Mouse (Mus musculus) heart, embryonic 13.5 days (tissue): ENCODE measurements at regions not wholly inside any gene's neighbourhood (a gene's known extent, or its start where the extent isn't known, plus 50 kb on each side); places are given as distances from the start of the nearest gene placed in this dataset.

Experiments
- ATAC-seq: fragments of 200-750 bp; cut with Nextera tagmentation; 2 replicates; pipeline ENCODE4 v1.8.0; 2017; ENCODE audit warnings: moderate TSS enrichment; ENCODE audit not compliant: insufficient number of reproducible peaks, low FRiP score, low TSS enrichment; ENCODE audit errors: extremely low read depth
- H3K27ac ChIP-seq: fragments of 300-500 bp; sonication (generic); replicated peaks from 2 replicates; pipeline ENCODE4 v1.5.1; 2015; ENCODE audit warnings: moderate library complexity, mild to moderate bottlenecking, inconsistent platforms
- H3K27me3 ChIP-seq: fragments of 300-500 bp; sonication (generic); replicated peaks from 2 replicates; pipeline ENCODE4 v1.6.1; 2015; ENCODE audit warnings: mild to moderate bottlenecking, inconsistent platforms
- H3K36me3 ChIP-seq: fragments of 300-500 bp; sonication (generic); 2 replicates; pipeline ENCODE4 v1.6.1; 2015; ENCODE audit warnings: mild to moderate bottlenecking, inconsistent platforms
- H3K4me1 ChIP-seq: fragments of 300-500 bp; sonication (generic); 2 replicates; pipeline ENCODE4 v1.6.1; 2015; ENCODE audit warnings: inconsistent platforms
- H3K4me2 ChIP-seq: fragments of 300-500 bp; sonication (generic); 2 replicates; pipeline ENCODE4 v1.6.1; 2015; ENCODE audit warnings: inconsistent platforms, mild to moderate bottlenecking, moderate library complexity
- H3K4me3 ChIP-seq: fragments of 300-500 bp; sonication (generic); 2 replicates; pipeline ENCODE4 v1.5.1; 2015; ENCODE audit warnings: moderate library complexity, mild to moderate bottlenecking, inconsistent platforms
- H3K9ac ChIP-seq: fragments of 300-500 bp; sonication (generic); 2 replicates; pipeline ENCODE4 v1.6.1; 2015; ENCODE audit warnings: inconsistent platforms, mild to moderate bottlenecking, moderate library complexity
- H3K9me3 ChIP-seq: fragments of 300-500 bp; sonication (generic); 2 replicates; pipeline ENCODE4 v1.6.1; 2016; ENCODE audit warnings: inconsistent platforms
- WGBS: fragments of 180-500 bp; shearing (Covaris S2); methylation state at CpG from one replicate; pipeline ENCODE4 v1.1.7; 2015; ENCODE audit warnings: mixed read lengths; 5-methylcytosine and 5-hydroxymethylcytosine counted together

GRCm38 (mm10) chr12:79865179-79865552, 247.6 kb downstream of the Zfp36l1 start:
- Histone ChIP-seq H3K9ac (no peak overlapping the region), H3K27ac (no peak overlapping the region), H3K27me3 (no peaks in the 10 kb centered on the region), H3K4me3 (no peak overlapping the region), H3K4me2 (no peak overlapping the region), H3K36me3 (no peaks in the 10 kb centered on the region), H3K4me1 (peaks cover 16% of the 10 kb centered on the region), H3K9me3 (peaks cover 14% of the 10 kb centered on the region; the same call in 1 of the 2 replicates)
- 55% methylated on average over 6 of the region's 6 CpGs for WGBS
- no peak for ATAC-seq

GRCm38 (mm10) chr12:79864346-79865178, 248.3 kb downstream of the Zfp36l1 start:
- ATAC-seq = no peak
- no peak overlapping the region for H3K9ac ChIP-seq
- no peak overlapping the region for H3K4me3 ChIP-seq
- H3K27me3 ChIP-seq = no peaks in the 10 kb centered on the region
- peaks cover 14% of the 10 kb centered on the region; the same call in 1 of the 2 replicates for H3K9me3 ChIP-seq
- H3K4me1 ChIP-seq = peaks cover 22% of the 10 kb centered on the region
- WGBS = 69% methylated on average over 20 of the region's 20 CpGs
- H3K27ac ChIP-seq = peak overlapping the region; percentile 46
- no peaks in the 10 kb centered on the region for H3K36me3 ChIP-seq
- H3K4me2 ChIP-seq = no peak overlapping the region
